Mouse (Mus musculus): ENCODE measurements around the gene Clca1. TPM values are rescaled to one million over a fixed set of nuclear protein-coding genes. Genes with fewer than 3 reads are reported as not detected.

Clca1 gene
- total and polyA plus RNA-seq, 2 experiments, result 0.34 TPM; not detected in 1

DNA sequence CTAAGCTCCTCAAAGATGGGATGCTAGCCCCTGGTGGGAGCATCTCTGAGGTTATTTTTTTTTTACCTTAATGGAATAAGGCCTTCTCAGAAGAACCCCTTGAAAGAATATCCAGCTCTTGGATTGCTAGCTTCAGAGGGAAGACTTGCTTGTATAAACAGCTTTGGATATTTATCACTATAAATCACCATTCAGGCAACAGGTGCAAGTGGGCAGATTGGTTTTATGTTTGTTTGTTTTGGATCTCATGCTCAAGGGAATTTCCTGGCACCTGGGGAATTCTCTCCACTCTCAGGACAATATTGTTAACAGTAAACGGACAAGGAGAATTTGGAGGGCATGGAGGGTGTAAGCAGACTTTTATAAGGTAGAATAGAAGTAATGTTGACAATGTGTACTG, 31.7 kb downstream of the Clca1 start:
- TF ChIP-seq CTCF (IDR thresholded peaks at IDR 0.05; ENCODE audit: low read depth, low read length) (no peak), POLR2A (IDR thresholded peaks at IDR 0.05; ENCODE audit: extremely low read depth, insufficient read depth, low read length) (no peak)
- 64% methylated on average over 1 of the region's 1 CpGs for WGBS
- no peak for DNase-seq (ENCODE audit: extremely low read depth, low read depth, low spot score)
- Histone ChIP-seq H3K79me2 (ENCODE audit: control insufficient read depth, insufficient read depth, low read length) (no peaks in the 10 kb centered on the region), H3K4me3 (ENCODE audit: insufficient read depth, low read depth, low read length) (no peak overlapping the region), H3K4me1 (ENCODE audit: control insufficient read depth, insufficient read depth, low read length) (no peaks in the 10 kb centered on the region), H3K36me3 (ENCODE audit: control insufficient read depth, insufficient read depth, low read length) (no peaks in the 10 kb centered on the region), H3K27ac (replicated peaks; ENCODE audit: insufficient read depth, low read depth, low read length) (no peak overlapping the region), H3K9ac (ENCODE audit: low read depth, low read length) (no peak overlapping the region), H3K27me3 (ENCODE audit: control insufficient read depth, insufficient read depth, low read length) (no peaks in the 10 kb centered on the region)

DNA sequence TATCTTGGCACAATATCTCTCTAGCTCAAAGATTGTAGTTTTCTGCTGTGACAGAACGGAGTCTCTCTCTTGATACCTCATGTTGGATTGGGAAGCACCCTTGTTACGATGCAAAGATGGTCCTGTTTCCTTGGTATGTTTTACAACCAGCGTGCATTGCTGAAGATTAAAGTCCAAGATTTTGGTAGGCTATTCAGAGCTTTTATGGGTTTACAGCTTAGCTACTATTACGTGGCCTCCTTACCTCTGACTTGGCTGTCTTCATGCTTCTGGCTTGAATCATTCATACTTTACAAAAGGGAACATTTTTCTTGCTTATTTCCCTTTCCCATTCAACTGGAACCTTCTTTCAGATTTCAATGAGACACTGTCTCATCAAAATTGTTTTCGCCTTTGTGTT, 39.5 kb downstream of the Clca1 start:
- H3K9ac ChIP-seq (ENCODE audit: low read depth, low read length), result no peak overlapping the region
- 87% methylated on average over 5 of the region's 5 CpGs for WGBS
- no peaks in the 10 kb centered on the region for H3K27me3 ChIP-seq (ENCODE audit: control insufficient read depth, insufficient read depth, low read length)
- TF ChIP-seq CTCF (IDR thresholded peaks at IDR 0.05; ENCODE audit: low read depth, low read length) (no peak), POLR2A (IDR thresholded peaks at IDR 0.05; ENCODE audit: extremely low read depth, insufficient read depth, low read length) (no peak)
- H3K27ac ChIP-seq (replicated peaks; ENCODE audit: insufficient read depth, low read depth, low read length), result no peak overlapping the region
- H3K79me2 ChIP-seq (ENCODE audit: control insufficient read depth, insufficient read depth, low read length), result no peaks in the 10 kb centered on the region
- H3K4me3 ChIP-seq (ENCODE audit: insufficient read depth, low read depth, low read length), result no peak overlapping the region
- no peaks in the 10 kb centered on the region for H3K4me1 ChIP-seq (ENCODE audit: control insufficient read depth, insufficient read depth, low read length)
- no peaks in the 10 kb centered on the region for H3K36me3 ChIP-seq (ENCODE audit: control insufficient read depth, insufficient read depth, low read length)
- no peak for DNase-seq (ENCODE audit: extremely low read depth, low read depth, low spot score)

DNA sequence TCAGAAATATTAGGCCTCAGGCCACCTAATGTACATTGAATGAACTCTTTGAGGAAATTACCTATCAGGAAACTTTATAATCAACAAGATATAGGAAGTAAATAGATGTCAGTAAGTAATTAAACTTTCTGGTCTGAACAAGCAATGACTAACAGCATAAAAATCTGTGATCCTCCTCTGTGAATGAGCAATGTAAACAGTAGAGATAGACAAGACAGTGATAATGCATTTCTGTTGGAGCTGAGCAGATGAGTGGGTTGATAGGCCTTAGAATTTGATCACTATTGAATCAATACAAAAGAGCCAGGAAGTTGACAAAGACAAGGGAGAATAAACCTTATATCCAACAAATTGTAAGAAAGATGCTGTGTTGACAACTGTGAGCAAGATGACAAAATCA, 40.0 kb downstream of the Clca1 start:
- H3K27me3 ChIP-seq (ENCODE audit: control insufficient read depth, insufficient read depth, low read length), result no peaks in the 10 kb centered on the region
- DNase-seq (ENCODE audit: extremely low read depth, low read depth, low spot score), result no peak
- no peaks in the 10 kb centered on the region for H3K4me1 ChIP-seq (ENCODE audit: control insufficient read depth, insufficient read depth, low read length)
- H3K4me3 ChIP-seq (ENCODE audit: insufficient read depth, low read depth, low read length), result no peak overlapping the region
- no peaks in the 10 kb centered on the region for H3K79me2 ChIP-seq (ENCODE audit: control insufficient read depth, insufficient read depth, low read length)
- no peak overlapping the region for H3K9ac ChIP-seq (ENCODE audit: low read depth, low read length)
- no peak overlapping the region for H3K27ac ChIP-seq (replicated peaks; ENCODE audit: insufficient read depth, low read depth, low read length)
- TF ChIP-seq POLR2A (IDR thresholded peaks at IDR 0.05; ENCODE audit: extremely low read depth, insufficient read depth, low read length), result no peak
- TF ChIP-seq CTCF (IDR thresholded peaks at IDR 0.05; ENCODE audit: low read depth, low read length), result no peak
- no peaks in the 10 kb centered on the region for H3K36me3 ChIP-seq (ENCODE audit: control insufficient read depth, insufficient read depth, low read length)

DNA sequence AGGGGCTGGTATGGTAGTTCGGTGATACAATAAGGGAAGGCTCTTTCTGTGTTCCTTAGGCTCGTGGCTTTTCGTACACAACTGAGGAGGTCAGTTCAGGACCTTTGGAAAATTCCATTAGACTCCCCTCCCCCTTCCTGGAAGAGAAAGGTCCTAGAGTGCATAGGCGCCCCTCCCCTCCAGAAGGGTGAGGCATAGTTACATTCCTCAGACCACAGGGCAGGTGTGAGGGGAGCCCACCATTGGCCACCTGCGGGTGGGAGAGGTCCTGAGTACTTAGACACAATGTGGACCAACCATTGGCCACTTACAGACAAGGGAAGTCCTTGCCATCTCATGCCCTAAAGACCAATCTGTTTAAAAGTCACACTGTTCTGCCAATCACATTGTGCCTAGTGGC, 46.7 kb downstream of the Clca1 start:
- TF ChIP-seq POLR2A (IDR thresholded peaks at IDR 0.05; ENCODE audit: extremely low read depth, insufficient read depth, low read length), result no peak
- no peak for TF ChIP-seq CTCF (IDR thresholded peaks at IDR 0.05; ENCODE audit: low read depth, low read length)
- Histone ChIP-seq H3K4me3 (ENCODE audit: insufficient read depth, low read depth, low read length) (no peak overlapping the region), H3K4me1 (ENCODE audit: control insufficient read depth, insufficient read depth, low read length) (no peaks in the 10 kb centered on the region), H3K27ac (replicated peaks; ENCODE audit: insufficient read depth, low read depth, low read length) (no peak overlapping the region), H3K36me3 (ENCODE audit: control insufficient read depth, insufficient read depth, low read length) (no peaks in the 10 kb centered on the region), H3K27me3 (ENCODE audit: control insufficient read depth, insufficient read depth, low read length) (no peaks in the 10 kb centered on the region), H3K9ac (ENCODE audit: low read depth, low read length) (no peak overlapping the region), H3K79me2 (ENCODE audit: control insufficient read depth, insufficient read depth, low read length) (no peaks in the 10 kb centered on the region)
- 72% methylated on average over 5 of the region's 5 CpGs for WGBS
- no peak for DNase-seq (ENCODE audit: extremely low read depth, low read depth, low spot score)

DNA sequence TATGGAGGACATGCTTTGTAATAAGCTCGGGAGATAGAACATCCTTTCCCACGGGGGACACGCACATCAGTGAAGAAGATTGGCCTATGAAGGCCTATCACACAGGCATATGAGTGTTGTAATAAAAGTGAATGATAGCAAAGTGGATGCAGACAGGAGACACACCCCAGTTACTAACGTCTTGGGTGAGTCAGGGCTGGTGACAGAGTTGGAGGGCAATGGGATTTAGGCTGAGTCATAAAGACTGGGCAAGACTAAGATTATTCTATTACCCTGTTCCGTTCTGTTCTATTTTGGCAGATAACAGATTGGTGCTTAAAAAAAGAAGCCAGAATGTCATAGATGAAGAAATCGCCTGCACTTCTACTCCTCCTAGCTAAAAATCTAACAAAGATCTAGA, 52.0 kb downstream of the Clca1 start:
- Histone ChIP-seq H3K36me3 (ENCODE audit: control insufficient read depth, insufficient read depth, low read length) (no peaks in the 10 kb centered on the region), H3K4me3 (ENCODE audit: insufficient read depth, low read depth, low read length) (no peak overlapping the region), H3K79me2 (ENCODE audit: control insufficient read depth, insufficient read depth, low read length) (no peaks in the 10 kb centered on the region), H3K27ac (replicated peaks; ENCODE audit: insufficient read depth, low read depth, low read length) (no peak overlapping the region), H3K9ac (ENCODE audit: low read depth, low read length) (no peak overlapping the region), H3K27me3 (ENCODE audit: control insufficient read depth, insufficient read depth, low read length) (no peaks in the 10 kb centered on the region), H3K4me1 (ENCODE audit: control insufficient read depth, insufficient read depth, low read length) (no peaks in the 10 kb centered on the region)
- WGBS, result 89% methylated on average over 6 of the region's 6 CpGs
- TF ChIP-seq CTCF (IDR thresholded peaks at IDR 0.05; ENCODE audit: low read depth, low read length) (no peak), POLR2A (IDR thresholded peaks at IDR 0.05; ENCODE audit: extremely low read depth, insufficient read depth, low read length) (no peak)
- DNase-seq (ENCODE audit: extremely low read depth, low read depth, low spot score), result no peak

DNA sequence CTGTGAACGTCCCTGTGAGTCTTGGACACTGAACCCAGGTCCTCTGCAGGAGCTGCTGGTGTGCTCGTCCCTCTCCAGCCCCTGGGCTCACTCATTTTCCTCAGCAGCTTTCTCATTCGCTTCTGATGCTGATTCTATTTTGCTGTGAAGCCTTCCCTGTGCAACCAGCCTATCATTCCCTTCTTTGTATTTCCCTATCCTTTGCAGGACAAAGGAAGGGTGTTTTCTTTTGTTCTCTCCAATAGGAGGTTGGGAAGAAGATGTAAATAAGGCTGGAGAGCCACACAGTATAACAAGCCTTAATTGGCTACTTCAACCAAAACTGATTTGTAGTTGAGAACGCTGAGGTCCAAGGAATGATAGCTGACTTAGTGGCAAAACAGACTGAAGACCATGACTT, 54.9 kb downstream of the Clca1 start:
- Histone ChIP-seq H3K27ac (replicated peaks; ENCODE audit: insufficient read depth, low read depth, low read length) (no peak overlapping the region), H3K4me1 (ENCODE audit: control insufficient read depth, insufficient read depth, low read length) (no peaks in the 10 kb centered on the region), H3K4me3 (ENCODE audit: insufficient read depth, low read depth, low read length) (no peak overlapping the region), H3K79me2 (ENCODE audit: control insufficient read depth, insufficient read depth, low read length) (no peaks in the 10 kb centered on the region), H3K36me3 (ENCODE audit: control insufficient read depth, insufficient read depth, low read length) (no peaks in the 10 kb centered on the region), H3K27me3 (ENCODE audit: control insufficient read depth, insufficient read depth, low read length) (no peaks in the 10 kb centered on the region), H3K9ac (ENCODE audit: low read depth, low read length) (no peak overlapping the region)
- WGBS, result 46% methylated on average over 4 of the region's 4 CpGs
- TF ChIP-seq CTCF (IDR thresholded peaks at IDR 0.05; ENCODE audit: low read depth, low read length) (no peak), POLR2A (IDR thresholded peaks at IDR 0.05; ENCODE audit: extremely low read depth, insufficient read depth, low read length) (no peak)
- DNase-seq (ENCODE audit: extremely low read depth, low read depth, low spot score), result no peak
